Mouse (Mus musculus): ENCODE measurements around the gene Ubqln2.

GRCm38 (mm10) chrX:153476760-153477248 is 21.2 kb upstream of the Ubqln2 start:
- TF ChIP-seq GATA1 (IDR thresholded peaks at IDR 0.05; ENCODE audit: low read depth, low read length) (no peak), ETS1 (IDR thresholded peaks at IDR 0.05; ENCODE audit: low read depth, low read length) (no peak), CHD2 (IDR thresholded peaks at IDR 0.05; ENCODE audit: low read length) (no peak), UBTF (IDR thresholded peaks at IDR 0.05; ENCODE audit: borderline replicate concordance, insufficient read depth, low read depth, low read length) (no peak), POLR2A (IDR thresholded peaks at IDR 0.05; ENCODE audit: control insufficient read depth in 1 of 2, insufficient read depth in 1 of 2, low read depth in 1 of 2, low read length in 2 of 2, poor library complexity in 1 of 2) (no peak), NRF1 (IDR thresholded peaks at IDR 0.05; ENCODE audit: insufficient read depth, low read depth, low read length, poor library complexity, severe bottlenecking) (no peak), CTCF (IDR thresholded peaks at IDR 0.05 in 2 of 3, conservative IDR thresholded peaks at IDR 0.05 in 1 of 3; ENCODE audit: control insufficient read depth in 1 of 3, insufficient read depth in 1 of 3, low read depth in 2 of 3, low read length in 3 of 3, poor library complexity in 1 of 3, severe bottlenecking in 1 of 3) (no peak), TCF12 (IDR thresholded peaks at IDR 0.05; ENCODE audit: low read depth, low read length) (no peak), SIN3A (IDR thresholded peaks at IDR 0.05; ENCODE audit: low read length) (no peak), MXI1 (IDR thresholded peaks at IDR 0.05; ENCODE audit: low read depth, low read length) (no peak), TAL1 (IDR thresholded peaks at IDR 0.05; ENCODE audit: low read length) (no peak), MAX (IDR thresholded peaks at IDR 0.05; ENCODE audit: low read length) (no peak)

All from MEL (cell line).